22 mouse cellular contexts compared by ENCODE assay signal in the genomic region with DNA sequence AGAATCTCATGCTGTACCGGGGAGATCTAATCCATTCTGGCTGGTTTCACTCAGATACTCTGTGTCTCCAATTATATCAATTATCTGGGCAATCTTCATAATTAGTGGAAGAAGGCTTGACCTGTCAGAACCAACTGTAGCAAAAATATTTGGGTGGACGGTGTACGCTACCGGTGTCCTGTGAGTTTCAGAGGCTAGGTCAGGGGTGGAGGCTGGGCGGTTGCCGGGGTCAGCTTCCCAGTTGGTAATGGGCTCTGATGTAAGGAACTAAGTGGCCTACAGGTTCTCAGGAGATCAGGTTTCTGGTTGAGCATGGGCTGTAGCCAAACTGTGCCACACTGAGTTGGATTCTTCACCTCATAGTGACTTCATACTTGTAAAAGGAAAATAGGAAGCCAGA.
DNase-seq lines count a peak whose midpoint lies in the region; ATAC-seq and TF ChIP-seq lines count a peak whose summit lies in the region.
"Had no signal": no experiment of that assay in that cellular context is flagged by ENCODE, and none has a peak within 500 bp of the region (broad histone marks: within the 10 kb centered on the region; RNA-seq: fewer than 3 reads in every experiment).

No protein-coding gene starts in this region.

- no peaks in the 10 kb centered on the region for H3K9me3 ChIP-seq in lung, postnatal 0 days (ENCODE audit: low read length)
- no peaks in the 10 kb centered on the region for H3K9me3 ChIP-seq in forebrain, embryonic 12.5 days
- H3K9me3 ChIP-seq: embryonic facial prominence, embryonic 13.5 days; heart, embryonic 10.5 days; hindbrain, embryonic 13.5 days; intestine, embryonic 15.5 days had no signal

- ATAC-seq in lung, postnatal 0 days, result no peak
- no peak for ATAC-seq in forebrain, embryonic 12.5 days (ENCODE audit: low FRiP score)
- ATAC-seq: CD4-positive, CD25-positive, alpha-beta regulatory T cell, adult 4 months; forebrain, embryonic 14.5 days; intestine, embryonic 15.5 days had no signal

- no peaks in the 10 kb centered on the region for H3K36me3 ChIP-seq in lung, postnatal 0 days (ENCODE audit: insufficient read depth, low read length)
- H3K36me3 ChIP-seq in forebrain, embryonic 12.5 days (replicated peaks), result no peaks in the 10 kb centered on the region
- H3K36me3 ChIP-seq: embryonic facial prominence, embryonic 13.5 days; G1E; heart, embryonic 10.5 days; hindbrain, embryonic 13.5 days; intestine, embryonic 15.5 days had no signal

- DNase-seq in gastrocnemius, adult 18-20 months (ENCODE audit: low spot score), result peak; percentile 46
- DNase-seq in gastrocnemius, postnatal 10 days, result no peak
- DNase-seq in lung, postnatal 25 days (ENCODE audit: low spot score), result peak; percentile 44
- DNase-seq in lung, postnatal 0 days (ENCODE audit: low spot score), result no peak
- peak; percentile 80 for DNase-seq in retina, embryonic 14.5 days (ENCODE audit: low spot score)
- DNase-seq in frontal cortex, adult 2 months (ENCODE audit: extremely low spot score in 1 of 2, low spot score in 1 of 2), result no peak
- DNase-seq: adrenal gland, postnatal 14 days; B cell, adult 2 months; cerebellum, adult 11-12 months; cerebellum, adult 9-10 months; cerebellum, postnatal 25 days; heart, adult 11 months; heart, postnatal 14 days; kidney, adult 18-20 months had no signal

- 82% methylated on average over 6 of the region's 6 CpGs for WGBS in lung, postnatal 0 days
- WGBS in forebrain, embryonic 12.5 days, result 85% methylated on average over 6 of the region's 6 CpGs

- H3K27me3 ChIP-seq in lung, postnatal 0 days (replicated peaks; ENCODE audit: insufficient read depth, low read length), result no peaks in the 10 kb centered on the region
- H3K27me3 ChIP-seq in forebrain, embryonic 12.5 days, result no peaks in the 10 kb centered on the region
- H3K27me3 ChIP-seq: embryonic facial prominence, embryonic 13.5 days; hindbrain, embryonic 13.5 days; intestine, embryonic 15.5 days had no signal

- H3K4me2 ChIP-seq in lung, postnatal 0 days (replicated peaks; ENCODE audit: low read depth, low read length), result no peak overlapping the region
- H3K4me2 ChIP-seq in forebrain, embryonic 12.5 days, result no peak overlapping the region
- H3K4me2 ChIP-seq: embryonic facial prominence, embryonic 13.5 days; hindbrain, embryonic 13.5 days; intestine, embryonic 15.5 days had no signal

- no peak overlapping the region for H3K27ac ChIP-seq in lung, postnatal 0 days (ENCODE audit: low read length)
- no peak overlapping the region for H3K27ac ChIP-seq in forebrain, embryonic 12.5 days
- H3K27ac ChIP-seq: embryonic facial prominence, embryonic 13.5 days; heart, embryonic 10.5 days; hindbrain, embryonic 13.5 days; intestine, embryonic 15.5 days had no signal

- no peaks in the 10 kb centered on the region for H3K4me1 ChIP-seq in lung, postnatal 0 days (ENCODE audit: insufficient read depth, low read depth, low read length)
- peaks cover 2% of the 10 kb centered on the region for H3K4me1 ChIP-seq in forebrain, embryonic 12.5 days
- H3K4me1 ChIP-seq: embryonic facial prominence, embryonic 13.5 days; hindbrain, embryonic 13.5 days; intestine, embryonic 15.5 days had no signal

- TF ChIP-seq EP300 in lung, postnatal 0 days (IDR thresholded peaks at IDR 0.05), result no peak

- no peak for TF ChIP-seq CTCF in lung, postnatal 0 days (IDR thresholded peaks at IDR 0.05)

- no peak overlapping the region for H3K9ac ChIP-seq in lung, postnatal 0 days (replicated peaks; ENCODE audit: low read depth)
- H3K9ac ChIP-seq in forebrain, embryonic 12.5 days, result no peak overlapping the region
- H3K9ac ChIP-seq: embryonic facial prominence, embryonic 13.5 days; hindbrain, embryonic 13.5 days; intestine, embryonic 15.5 days had no signal

- no peak overlapping the region for H3K4me3 ChIP-seq in lung, postnatal 0 days (ENCODE audit: low read depth, low read length)
- H3K4me3 ChIP-seq in forebrain, embryonic 12.5 days (replicated peaks), result no peak overlapping the region
- H3K4me3 ChIP-seq: embryonic facial prominence, embryonic 13.5 days; heart, embryonic 10.5 days; hindbrain, embryonic 13.5 days; intestine, embryonic 15.5 days had no signal

Comparison
In these comparisons a context has a peak if more than half of its experiments do, and no peak if none do; other contexts are left out.
1. DNase-seq: peak in gastrocnemius, adult 18-20 months (single experiment), lung, postnatal 25 days (single experiment) and retina, embryonic 14.5 days (single experiment); none in gastrocnemius, postnatal 10 days (single experiment), lung, postnatal 0 days (single experiment) and frontal cortex, adult 2 months (0 of 2).